Mouse (Mus musculus) erythroblast, embryonic 14.5 days (primary cell): ENCODE measurements around the gene Olfr1188. TPM values are rescaled to one million over a fixed set of nuclear protein-coding genes. Genes with fewer than 3 reads are reported as not detected.
"Not testable (repeated sequence)": the region's sequence is repeated elsewhere in the genome, so short reads cannot be mapped to it uniquely, and the experiment has no call there.

Experiments used
- H3K27me3 ChIP-seq: 2 replicates; pipeline ENCODE4 v1.6.1; 2012; ENCODE audit warnings: inconsistent platforms; ENCODE audit not compliant: control insufficient read depth
- H3K36me3 ChIP-seq: 2 replicates; pipeline ENCODE4 v1.6.1; 2012; ENCODE audit warnings: mild to moderate bottlenecking, inconsistent platforms; ENCODE audit not compliant: control insufficient read depth
- H3K4me1 ChIP-seq: 2 replicates; pipeline ENCODE4 v1.6.1; 2012; ENCODE audit warnings: inconsistent platforms; ENCODE audit not compliant: control insufficient read depth
- H3K4me3 ChIP-seq: replicated peaks from 2 replicates; pipeline ENCODE3; 2012; ENCODE audit warnings: moderate library complexity, mild to moderate bottlenecking, inconsistent platforms
- H3K9me3 ChIP-seq: 2 replicates; pipeline ENCODE4 v1.6.1; 2012; ENCODE audit warnings: low read length, inconsistent platforms, mixed read lengths; ENCODE audit not compliant: control insufficient read depth
- GATA1 ChIP-seq: IDR thresholded peaks from 2 replicates; pipeline ENCODE4 v1.6.1; 2012; ENCODE audit warnings: low read length, inconsistent platforms, mixed read lengths
- TAL1 ChIP-seq: IDR thresholded peaks from 3 replicates; pipeline ENCODE4 v1.6.1; 2012; ENCODE audit warnings: low read length, inconsistent platforms, mixed read lengths
- polyA plus RNA-seq: library from polyadenylated mRNA; stranded (reverse); fragments of >175 nt; gene quantifications from 2 replicates; pipeline ENCODE4 v1.2.3, GENCODE M21; 2012

Olfr1188 gene
- not detected in 2 replicates for polyA plus RNA-seq

DNA sequence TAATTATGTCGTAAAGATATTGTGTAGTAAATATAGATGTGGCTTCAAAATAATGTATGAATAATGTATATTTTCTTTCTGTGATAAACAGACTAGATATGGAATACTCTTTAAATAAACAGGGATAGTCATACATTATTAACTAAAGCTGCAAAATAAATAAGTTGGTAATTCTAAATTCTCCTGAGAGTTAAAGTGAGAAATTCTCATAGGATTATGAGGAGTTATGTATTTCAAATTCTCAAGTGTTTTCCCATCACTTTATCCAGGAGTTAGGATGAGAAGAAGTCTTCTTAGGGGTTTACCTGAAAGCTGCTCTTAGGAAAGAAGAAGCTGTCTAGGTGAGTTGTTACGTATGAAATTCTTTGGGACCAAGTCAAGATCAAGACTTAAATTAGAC is at the start of gene Olfr1188:
Gene Olfr1188, plus strand, starts transcription at position 301 of the 400 bp plus-strand sequence.
- Histone ChIP-seq H3K4me3 (no peak within 1 kb of the TSS), H3K36me3 (no peaks in the 10 kb centered on the region), H3K27me3 (no peaks in the 10 kb centered on the region), H3K4me1 (no peaks in the 10 kb centered on the region), H3K9me3 (peaks cover 2% of the 10 kb centered on the region; the same call in 1 of the 2 replicates)
- TF ChIP-seq GATA1 (no peak), TAL1 (no peak)

DNA sequence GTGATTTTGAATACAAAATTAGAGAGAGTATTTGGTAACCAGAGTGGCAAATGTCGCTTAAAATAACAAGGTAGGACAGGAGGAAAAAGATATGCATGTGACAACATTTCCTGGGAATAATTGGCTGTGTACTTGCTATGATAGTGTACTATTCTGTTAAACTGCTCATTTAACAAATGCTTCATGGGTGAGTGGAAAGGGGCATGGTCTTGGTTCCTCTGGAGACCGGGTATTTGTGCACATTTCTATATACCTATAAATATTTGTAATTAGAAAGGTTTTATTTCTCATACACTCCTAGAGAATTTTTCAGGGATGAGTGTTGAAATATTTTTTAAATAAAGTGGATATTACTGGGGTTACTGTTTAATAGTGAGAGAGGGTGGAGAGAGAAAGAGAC is 38.5 kb upstream of the Olfr1188 start, which contains the start of gene Olfr1186:
Gene Olfr1186, plus strand, starts transcription at position 301 of the 400 bp plus-strand sequence.
- Histone ChIP-seq H3K4me3 (no peak within 1 kb of the TSS), H3K4me1 (no peaks in the 10 kb centered on the region), H3K9me3 (no peaks in the 10 kb centered on the region), H3K27me3 (no peaks in the 10 kb centered on the region), H3K36me3 (no peaks in the 10 kb centered on the region)
- TF ChIP-seq GATA1 = no peak
- TF ChIP-seq TAL1 = no peak

DNA sequence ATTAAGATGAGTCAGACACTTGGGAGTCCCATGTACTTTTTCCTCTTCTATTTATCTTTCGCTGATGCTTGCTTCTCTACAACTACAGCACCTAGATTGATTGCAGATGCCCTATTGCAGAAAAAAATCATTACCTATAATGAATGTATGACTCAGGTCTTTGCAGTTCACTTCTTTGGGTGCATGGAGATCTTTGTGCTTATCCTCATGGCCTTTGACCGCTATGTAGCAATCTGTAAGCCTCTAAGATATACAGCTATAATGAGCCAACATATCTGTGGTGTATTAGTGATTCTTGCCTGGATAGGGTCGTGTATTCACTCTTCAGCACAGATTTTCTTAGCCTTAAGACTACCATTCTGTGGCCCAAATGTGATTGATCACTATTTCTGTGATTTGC is 31.0 kb upstream of the Olfr1188 start:
- Histone ChIP-seq H3K27me3 (no peaks in the 10 kb centered on the region), H3K36me3 (no peaks in the 10 kb centered on the region), H3K4me3 (no peak overlapping the region), H3K4me1 (no peaks in the 10 kb centered on the region), H3K9me3 (peaks cover 5% of the 10 kb centered on the region; the same call in 1 of the 2 replicates)
- no peak for TF ChIP-seq GATA1
- TF ChIP-seq TAL1 = no peak

DNA sequence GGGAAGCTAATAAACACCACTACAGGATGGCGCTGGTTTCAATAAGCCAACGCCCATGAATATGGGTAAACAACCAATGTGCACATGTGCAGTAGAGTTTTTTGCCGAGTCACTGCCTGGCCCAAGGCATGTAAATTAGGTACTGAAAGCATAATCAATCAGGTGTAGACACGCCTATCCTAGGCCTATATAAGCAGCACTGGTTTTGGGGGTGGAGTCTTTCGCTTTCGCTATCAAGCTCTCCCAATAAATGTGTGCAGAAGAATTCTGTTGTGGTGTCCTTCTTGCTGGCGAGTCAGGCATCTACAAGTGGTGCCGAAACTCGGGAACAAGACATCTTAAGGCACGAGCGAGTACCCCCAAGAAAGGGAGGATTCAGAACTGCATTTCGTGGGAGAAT is 16.0 kb downstream of the Olfr1188 start:
- H3K36me3 ChIP-seq, H3K4me1 ChIP-seq, H3K4me3 ChIP-seq, H3K27me3 ChIP-seq: not testable (repeated sequence)
- peaks cover 13% of the 10 kb centered on the region; the same call in 1 of the 2 replicates for H3K9me3 ChIP-seq

DNA sequence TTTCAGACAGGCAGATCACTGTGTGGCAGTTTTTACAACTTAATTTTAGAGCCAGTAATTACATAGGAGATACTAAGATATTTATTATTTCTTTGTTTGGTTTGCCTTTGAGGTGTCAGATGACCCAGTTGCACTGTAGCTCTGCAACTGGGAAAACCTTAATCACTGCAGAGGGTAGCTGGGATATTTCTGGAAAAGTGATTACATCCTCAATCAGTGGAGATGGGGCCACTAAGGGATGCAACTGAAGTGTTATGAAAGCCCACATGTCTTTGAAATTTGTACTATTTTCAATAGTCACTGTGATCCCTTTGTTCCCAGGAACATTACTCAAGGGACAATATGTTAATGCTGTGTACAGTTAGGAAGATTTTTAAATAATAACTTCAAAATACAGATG is 29.4 kb downstream of the Olfr1188 start, which contains the start of gene Olfr1189:
Gene Olfr1189, plus strand, starts transcription at position 301 of the 400 bp plus-strand sequence.
- no peaks in the 10 kb centered on the region for H3K27me3 ChIP-seq
- no peak within 1 kb of the TSS for H3K4me3 ChIP-seq
- H3K9me3 ChIP-seq = no peaks in the 10 kb centered on the region; the same call in 1 of the 2 replicates
- H3K36me3 ChIP-seq = no peaks in the 10 kb centered on the region
- TF ChIP-seq TAL1 (no peak), GATA1 (no peak)
- no peaks in the 10 kb centered on the region for H3K4me1 ChIP-seq

Other genes with a start within 250 kb of the Olfr1188 start
- gene Olfr1174-ps, start 241.8 kb upstream of the Olfr1188 start, polyA plus RNA-seq = not detected in 2 replicates
- not detected in 2 replicates for gene Olfr1175-ps, start 229.7 kb upstream of the Olfr1188 start, polyA plus RNA-seq
- 0.02 TPM in 1 of 2 replicates, not detected in the other for gene Olfr1176, start 220.2 kb upstream of the Olfr1188 start, polyA plus RNA-seq
- gene Olfr1177-ps, start 210.4 kb upstream of the Olfr1188 start, polyA plus RNA-seq = not detected in 2 replicates
- not detected in 2 replicates for gene Olfr1178, start 169.9 kb upstream of the Olfr1188 start, polyA plus RNA-seq
- not detected in 2 replicates for gene Olfr1179, start 150.5 kb upstream of the Olfr1188 start, polyA plus RNA-seq
- gene Olfr1180, start 137.8 kb upstream of the Olfr1188 start, polyA plus RNA-seq = not detected in 2 replicates
- not detected in 2 replicates for gene Olfr1181, start 130.8 kb upstream of the Olfr1188 start, polyA plus RNA-seq
- not detected in 2 replicates for gene Gm13757, start 107.8 kb upstream of the Olfr1188 start, polyA plus RNA-seq
- not detected in 2 replicates for gene Olfr1183, start 102.1 kb upstream of the Olfr1188 start, polyA plus RNA-seq
- gene Olfr1184, start 73.3 kb upstream of the Olfr1188 start, polyA plus RNA-seq = 0.01 TPM in 1 of 2 replicates, not detected in the other
- gene Olfr1185-ps1, start 63.6 kb upstream of the Olfr1188 start, polyA plus RNA-seq = not detected in 2 replicates
- not detected in 2 replicates for gene Olfr1186, start 38.4 kb upstream of the Olfr1188 start, polyA plus RNA-seq
- not detected in 2 replicates for gene Olfr1189, start 29.5 kb downstream of the Olfr1188 start, polyA plus RNA-seq
- gene Olfr1191-ps1, start 83.6 kb downstream of the Olfr1188 start, polyA plus RNA-seq = 0.01 TPM in 1 of 2 replicates, not detected in the other
- not detected in 2 replicates for gene Olfr1192-ps1, start 91.6 kb downstream of the Olfr1188 start, polyA plus RNA-seq
- not detected in 2 replicates for gene Olfr1193, start 118.7 kb downstream of the Olfr1188 start, polyA plus RNA-seq
- gene Olfr1195, start 132.3 kb downstream of the Olfr1188 start, polyA plus RNA-seq = not detected in 2 replicates
- not detected in 2 replicates for gene Olfr1196, start 147.7 kb downstream of the Olfr1188 start, polyA plus RNA-seq
- gene Olfr1197, start 175.4 kb downstream of the Olfr1188 start, polyA plus RNA-seq = not detected in 2 replicates
- not detected in 2 replicates for gene Olfr1198, start 194.4 kb downstream of the Olfr1188 start, polyA plus RNA-seq
- not detected in 2 replicates for gene Olfr1199, start 203.5 kb downstream of the Olfr1188 start, polyA plus RNA-seq
- gene Olfr1200, start 213.6 kb downstream of the Olfr1188 start, polyA plus RNA-seq = not detected in 2 replicates
- not detected in 2 replicates for gene Olfr1201, start 236.1 kb downstream of the Olfr1188 start, polyA plus RNA-seq